Mouse (Mus musculus) thymus, adult 2 months (tissue): ENCODE measurements around the gene Jarid2. TPM values are rescaled to one million over a fixed set of nuclear protein-coding genes. Genes with fewer than 3 reads are reported as not detected.

Experiments
- DNase-seq: peaks from one replicate; pipeline ENCODE4 v3.0.0; 2021
- H3K27ac ChIP-seq: fragments of 200-500 bp; 2 replicates; pipeline ENCODE4 v1.5.1; 2012; ENCODE audit warnings: low read length, control low read depth; ENCODE audit not compliant: control insufficient read depth, insufficient read depth
- H3K27me3 ChIP-seq: fragments of 200-500 bp; 2 replicates; pipeline ENCODE4 v1.6.1; 2012; ENCODE audit warnings: mild to moderate bottlenecking, low read length, moderate library complexity, mixed read lengths; ENCODE audit not compliant: control insufficient read depth, insufficient read depth
- H3K36me3 ChIP-seq: fragments of 200-500 bp; 2 replicates; pipeline ENCODE4 v1.6.1; 2012; ENCODE audit warnings: mild to moderate bottlenecking, low read length, moderate library complexity; ENCODE audit not compliant: control insufficient read depth, insufficient read depth
- H3K4me1 ChIP-seq: fragments of 200-500 bp; replicated peaks from 2 replicates; pipeline ENCODE4 v1.6.1; 2012; ENCODE audit warnings: low read length; ENCODE audit not compliant: control insufficient read depth, insufficient read depth
- H3K4me3 ChIP-seq: fragments of 200-500 bp; 2 replicates; pipeline ENCODE4 v1.5.1; 2012; ENCODE audit warnings: mild to moderate bottlenecking, low read length, control low read depth, moderate library complexity; ENCODE audit not compliant: control insufficient read depth, insufficient read depth
- CTCF ChIP-seq: fragments of 200-500 bp; IDR thresholded peaks from 2 replicates; pipeline ENCODE4 v1.5.1; 2012; ENCODE audit warnings: mild to moderate bottlenecking, control low read depth, low read length, moderate library complexity, borderline replicate concordance; ENCODE audit not compliant: control insufficient read depth, poor library complexity, insufficient read depth; ENCODE audit errors: extremely low read depth
- POLR2A ChIP-seq: fragments of 200-500 bp; IDR thresholded peaks from 2 replicates; pipeline ENCODE4 v1.6.1; 2012; ENCODE audit warnings: mild to moderate bottlenecking, low read length, control low read depth, moderate library complexity; ENCODE audit not compliant: control insufficient read depth, poor library complexity, insufficient read depth; ENCODE audit errors: extremely low read depth
- WGBS: fragments of 180-500 bp; shearing (Covaris S2); methylation state at CpG from one replicate; pipeline ENCODE4 v1.1.7; 2018; 5-methylcytosine and 5-hydroxymethylcytosine counted together
- polyA plus RNA-seq: library from polyadenylated mRNA; depleted of rRNA; stranded (reverse); fragments of >200 nt; gene quantifications from 2 replicates; pipeline ENCODE4 v1.2.3, GENCODE M21; 2012

The Jarid2 gene
- polyA plus RNA-seq, 1 experiment = 23.7 TPM

DNA sequence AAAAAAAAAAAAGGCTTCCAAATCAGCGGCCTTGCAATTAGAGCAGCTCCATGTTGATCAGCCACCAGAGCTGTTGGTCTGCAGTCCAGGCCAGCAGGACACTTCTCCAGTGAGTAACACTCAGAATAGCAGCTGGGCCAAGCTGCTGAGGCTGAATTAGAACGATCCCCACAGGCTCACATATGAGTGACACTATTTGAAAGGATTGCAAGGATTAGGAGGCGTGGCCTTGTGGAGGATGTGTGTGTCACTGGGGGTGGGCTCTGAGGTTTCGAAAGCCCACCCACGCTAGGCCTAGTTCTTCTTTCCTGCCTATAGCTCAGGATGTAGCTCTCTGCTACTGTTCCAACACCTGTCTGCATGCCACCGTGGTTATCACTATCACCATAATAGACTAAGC lies 226.5 kb downstream of the Jarid2 start:
- Histone ChIP-seq H3K4me3 (no peak overlapping the region), H3K36me3 (no peaks in the 10 kb centered on the region; the same call in 1 of the 2 replicates), H3K27ac (no peak overlapping the region), H3K4me1 (no peaks in the 10 kb centered on the region), H3K27me3 (no peaks in the 10 kb centered on the region)
- TF ChIP-seq CTCF (no peak), POLR2A (no peak)
- no peak for DNase-seq
- 94% methylated on average over 6 of the region's 6 CpGs for WGBS

DNA sequence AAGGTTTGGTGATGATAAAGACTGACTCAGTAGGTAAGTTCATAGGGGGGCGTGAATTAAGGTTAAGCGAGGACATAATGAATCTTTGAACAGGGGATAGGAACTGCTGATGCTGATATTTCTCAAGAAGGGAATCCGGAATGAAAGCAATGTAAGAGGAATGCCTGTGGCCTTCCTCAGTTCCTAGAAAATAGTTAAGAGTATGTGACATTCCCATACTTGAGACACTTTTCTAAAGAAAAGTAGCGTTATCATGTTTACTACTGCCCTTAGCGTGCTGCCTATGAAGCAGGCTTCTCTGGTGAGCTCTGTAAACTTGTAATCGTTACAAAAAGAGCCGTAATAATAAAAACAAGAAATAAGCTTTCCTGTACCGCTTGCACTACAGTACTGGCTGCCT lies 227.8 kb downstream of the Jarid2 start:
- Histone ChIP-seq H3K36me3 (no peaks in the 10 kb centered on the region; the same call in 1 of the 2 replicates), H3K27ac (no peak overlapping the region), H3K4me1 (no peaks in the 10 kb centered on the region), H3K4me3 (no peak overlapping the region), H3K27me3 (no peaks in the 10 kb centered on the region)
- WGBS = 96% methylated on average over 8 of the region's 8 CpGs
- TF ChIP-seq POLR2A = no peak
- TF ChIP-seq CTCF = no peak
- no peak for DNase-seq

DNA sequence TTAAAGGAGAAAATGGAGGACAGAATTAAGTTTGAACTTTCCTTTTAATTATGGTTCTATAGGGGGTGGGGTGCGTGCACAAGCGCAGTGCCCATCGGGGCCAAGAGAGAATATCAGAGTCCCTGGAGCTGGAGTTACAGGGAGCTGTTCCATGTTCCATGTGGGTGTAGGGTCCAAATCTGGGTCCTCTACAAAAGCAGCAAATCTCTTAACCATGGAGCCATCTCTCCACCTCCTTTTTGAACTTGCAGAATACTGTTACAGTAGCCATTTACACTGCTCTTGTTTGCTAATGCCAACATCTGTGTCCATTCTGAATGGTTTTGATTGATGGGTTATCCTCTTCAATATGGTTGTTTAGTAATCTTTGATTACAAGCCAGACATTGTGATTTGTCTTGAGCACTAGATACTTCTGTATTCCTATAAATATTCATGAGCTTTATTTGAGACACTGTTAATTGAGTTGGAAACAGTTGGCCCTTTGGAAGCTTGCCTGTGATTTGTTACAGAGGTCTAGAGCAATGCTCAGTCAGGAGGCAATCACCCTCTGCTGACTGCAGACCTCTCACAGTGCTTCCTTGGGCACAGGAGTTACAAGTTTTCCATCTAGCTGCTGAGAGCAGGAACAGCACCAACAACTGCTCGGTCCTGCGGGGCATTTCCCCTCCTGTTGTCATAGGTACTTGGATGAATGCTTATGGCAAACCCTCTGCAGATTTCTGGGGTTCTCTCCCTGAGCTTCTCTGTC lies 231.4 kb downstream of the Jarid2 start:
- no peak overlapping the region for H3K4me3 ChIP-seq
- no peak overlapping the region for H3K27ac ChIP-seq
- no peaks in the 10 kb centered on the region for H3K4me1 ChIP-seq
- DNase-seq = no peak
- WGBS = 97% methylated on average over 5 of the region's 5 CpGs
- TF ChIP-seq CTCF = no peak
- no peak for TF ChIP-seq POLR2A
- no peaks in the 10 kb centered on the region for H3K27me3 ChIP-seq
- no peaks in the 10 kb centered on the region; the same call in 1 of the 2 replicates for H3K36me3 ChIP-seq
